Mouse (Mus musculus): ENCODE data around the gene Plk2. TPM values are rescaled to one million over a fixed set of nuclear protein-coding genes. Genes with fewer than 3 reads are reported as not detected.

The Plk2 gene
- total RNA-seq, 4 experiments from 2014 or later: 225 to 252 (median 238) TPM

- no peak for DNase-seq (ENCODE audit: low spot score in 2 of 2)
Observed at GRCm38 (mm10) chr13:110406152-110406551, 11.3 kb downstream of the Plk2 start.

DNA sequence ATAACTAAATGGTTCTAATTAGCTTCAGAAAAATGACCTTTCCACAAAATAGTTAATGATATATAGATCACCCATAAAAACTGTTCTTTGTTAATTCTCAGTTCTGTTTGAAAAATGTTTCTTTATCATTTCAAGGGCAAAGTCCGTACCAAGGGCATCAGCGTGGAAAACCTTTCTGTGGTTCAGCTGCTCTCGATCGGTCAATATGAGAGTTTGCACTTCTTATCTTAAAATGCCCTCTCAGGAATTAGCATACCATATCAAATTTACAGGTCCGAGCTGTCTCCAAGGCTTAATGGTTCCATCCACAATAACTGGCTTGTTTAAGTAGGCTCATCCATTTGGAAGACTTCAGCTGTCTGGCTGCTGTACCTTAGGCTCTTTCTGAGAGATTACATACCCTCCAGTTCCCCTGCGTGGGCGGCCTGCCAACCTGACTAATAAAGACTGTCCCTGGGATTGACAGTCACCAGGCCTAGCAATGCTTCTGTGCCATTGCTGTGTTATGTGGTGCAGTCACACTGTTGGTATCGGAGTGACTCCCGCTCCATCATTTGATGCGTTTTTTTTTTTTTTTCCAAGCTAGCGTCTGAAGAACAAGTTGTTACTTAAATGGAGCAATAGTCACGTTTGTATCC is 17.8 kb downstream of the Plk2 start:
- DNase-seq (ENCODE audit: low spot score in 2 of 2): no peak

- DNase-seq (ENCODE audit: low spot score in 2 of 2): no peak
Observed at GRCm38 (mm10) chr13:110418656-110419055, 23.8 kb downstream of the Plk2 start.

DNA sequence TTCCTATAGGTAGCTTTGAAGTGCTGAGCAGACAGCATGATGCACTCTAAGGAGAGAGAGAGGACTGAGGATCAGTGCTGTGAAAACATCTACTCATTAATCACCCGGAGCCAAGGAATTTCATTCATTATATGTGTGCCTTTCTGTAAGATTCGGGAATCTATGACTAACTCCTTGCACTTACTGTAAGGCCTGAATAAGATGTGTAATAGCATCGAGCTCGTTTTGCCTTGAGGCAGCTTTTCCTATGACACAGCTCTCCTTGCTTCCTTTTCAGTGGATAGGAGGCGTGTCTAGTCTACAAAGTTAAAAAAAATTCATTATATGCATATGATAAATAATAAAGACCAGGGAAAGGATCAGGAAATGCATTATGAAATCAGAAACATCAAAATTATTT is 24.8 kb downstream of the Plk2 start:
- no peak for DNase-seq (ENCODE audit: low spot score in 2 of 2)

DNA sequence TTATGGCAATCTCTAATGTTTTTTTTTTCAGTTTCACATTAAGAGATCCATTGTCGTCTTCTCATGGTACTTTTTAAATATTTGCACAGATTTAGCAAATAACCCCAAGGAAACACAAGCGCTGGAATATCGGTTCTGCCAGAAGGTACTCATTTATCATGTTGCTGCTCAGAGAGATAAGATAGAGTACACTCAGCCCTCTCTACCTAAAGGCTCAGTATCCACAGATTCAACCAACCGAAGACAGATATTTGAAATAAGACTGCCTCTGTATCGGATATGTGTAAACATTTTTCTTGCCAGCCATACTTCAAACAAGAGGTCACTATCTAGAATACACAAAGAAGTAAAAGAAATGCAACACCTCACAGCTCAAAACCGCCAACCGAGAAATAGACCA is 27.6 kb downstream of the Plk2 start:
- no peak for DNase-seq (ENCODE audit: low spot score in 2 of 2)

DNA sequence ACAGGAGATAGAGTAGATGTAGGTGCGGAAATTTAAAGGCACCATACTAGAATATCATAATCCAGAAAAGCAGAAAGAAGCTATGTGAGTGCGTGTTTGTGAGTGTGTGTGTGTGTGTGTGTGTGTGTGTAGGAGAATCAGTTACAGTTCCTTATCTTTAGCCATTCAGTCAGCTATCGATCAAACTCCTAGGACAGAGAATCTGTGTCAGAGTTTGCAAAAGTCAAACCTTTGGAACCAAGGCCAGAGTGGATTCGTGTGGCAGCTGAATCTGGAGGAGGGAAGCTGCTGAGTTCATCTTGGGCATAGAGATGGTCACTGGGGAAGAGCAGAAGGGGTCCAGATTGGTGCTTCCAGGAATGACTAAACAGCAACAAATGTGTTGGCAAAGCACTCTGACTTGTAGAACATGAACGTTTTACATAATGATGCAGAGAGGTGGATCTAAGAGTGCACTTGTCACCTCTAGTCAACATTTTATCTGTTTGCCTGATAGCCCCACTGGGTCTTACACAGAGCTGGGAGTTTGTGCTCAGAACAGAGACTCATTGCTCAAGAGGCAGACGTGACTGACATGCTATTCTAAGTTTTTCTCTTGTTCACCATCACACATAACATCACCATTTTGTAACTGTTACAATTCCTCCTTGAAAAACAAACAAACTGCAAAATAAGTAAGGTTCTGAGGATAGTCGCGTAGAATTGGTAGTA is 30.8 kb downstream of the Plk2 start:
- DNase-seq (ENCODE audit: low spot score in 2 of 2): no peak

DNA sequence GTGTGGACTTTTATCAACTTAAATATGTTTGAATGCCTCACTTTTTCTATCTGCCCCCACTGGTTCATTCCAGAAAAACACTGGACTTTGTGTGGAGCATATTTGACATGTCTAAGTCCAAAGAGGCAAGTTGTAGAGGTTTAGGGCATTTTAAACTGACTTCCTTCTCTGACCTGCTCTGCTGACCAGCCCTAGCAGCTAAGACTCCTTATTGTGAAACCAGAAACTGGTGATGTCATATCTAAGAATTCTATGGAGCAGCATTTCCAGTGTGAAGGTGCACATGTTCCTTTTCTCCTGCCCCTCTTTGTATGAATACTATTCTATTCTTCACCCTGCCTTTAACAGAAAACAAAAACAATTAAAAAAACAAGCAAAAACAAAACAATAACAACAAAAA is 36.5 kb downstream of the Plk2 start:
- DNase-seq (ENCODE audit: low spot score in 2 of 2): no peak

- DNase-seq (ENCODE audit: low spot score in 2 of 2): no peak
Observed at GRCm38 (mm10) chr13:110432062-110432566, 37.3 kb downstream of the Plk2 start.

- DNase-seq (ENCODE audit: low spot score in 2 of 2): no peak
Observed at GRCm38 (mm10) chr13:110432613-110433012, 37.8 kb downstream of the Plk2 start.

DNA sequence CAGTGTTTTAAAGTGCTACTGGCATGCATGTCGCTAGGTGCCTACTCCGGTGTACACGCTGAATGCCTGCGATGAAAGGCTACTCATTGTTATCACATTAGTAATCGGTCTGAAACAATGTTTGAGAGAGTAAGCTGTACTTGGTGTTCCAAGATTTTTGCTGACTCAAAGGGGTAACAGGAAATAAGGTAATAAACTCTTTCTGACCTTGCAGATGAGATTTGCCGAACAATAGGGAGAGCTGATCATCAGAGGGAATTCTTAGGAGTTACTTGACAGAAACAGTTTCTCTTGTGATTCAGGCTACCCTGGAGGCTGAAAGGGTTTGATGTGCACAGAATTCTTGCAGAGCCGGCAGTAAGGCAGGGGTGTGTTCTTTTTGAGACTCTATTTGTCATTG is 41.8 kb downstream of the Plk2 start:
- DNase-seq (ENCODE audit: low spot score in 2 of 2): no peak

- DNase-seq (ENCODE audit: low spot score in 2 of 2): peak in 1 of 2 experiments; percentile 20
Observed at GRCm38 (mm10) chr13:110438624-110439023, 43.8 kb downstream of the Plk2 start.

- DNase-seq (ENCODE audit: low spot score in 2 of 2): no peak
Observed at GRCm38 (mm10) chr13:110444335-110444734, 49.5 kb downstream of the Plk2 start.

DNA sequence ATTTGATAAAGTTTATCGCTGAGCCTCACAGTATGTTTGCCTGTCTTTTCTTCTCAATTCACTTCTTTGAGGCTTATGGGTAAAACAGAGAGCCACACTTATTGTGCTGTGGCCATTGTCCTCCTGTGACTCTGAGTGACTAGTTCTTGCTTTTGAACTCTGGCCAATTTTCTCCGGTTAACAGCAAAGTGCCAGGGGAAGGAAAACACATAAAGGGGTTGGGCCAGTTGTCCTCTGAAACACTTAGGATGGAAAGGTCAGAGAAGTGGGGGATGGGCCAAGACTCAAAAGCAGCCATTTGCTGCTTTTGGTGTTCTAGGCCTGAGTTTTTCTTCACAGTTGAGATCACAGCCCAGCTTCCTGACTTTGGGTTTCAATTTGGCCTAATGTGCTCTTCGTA is 50.0 kb downstream of the Plk2 start:
- DNase-seq (ENCODE audit: low spot score in 2 of 2): no peak

DNA sequence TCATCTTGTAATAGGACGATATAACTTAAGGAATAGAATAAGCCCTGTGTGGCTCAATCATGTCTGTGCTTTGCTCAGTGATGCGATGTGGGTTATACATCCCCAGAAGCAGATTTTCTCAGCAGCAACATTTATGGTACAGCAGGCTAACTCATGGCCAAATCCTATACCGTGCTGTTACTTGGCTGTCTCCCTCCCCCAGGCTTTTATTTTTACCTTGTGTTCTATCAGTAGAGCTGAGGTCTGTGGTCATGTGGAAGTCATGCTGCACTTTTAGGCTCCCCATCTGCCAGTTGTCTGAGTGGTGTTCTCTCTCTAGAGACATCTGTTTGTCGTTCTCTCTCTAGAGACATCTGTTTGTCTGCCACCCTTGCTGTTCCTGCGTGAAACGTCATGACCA is 51.6 kb downstream of the Plk2 start:
- DNase-seq (ENCODE audit: low spot score in 2 of 2): peak in 1 of 2 experiments; percentile 63

DNA sequence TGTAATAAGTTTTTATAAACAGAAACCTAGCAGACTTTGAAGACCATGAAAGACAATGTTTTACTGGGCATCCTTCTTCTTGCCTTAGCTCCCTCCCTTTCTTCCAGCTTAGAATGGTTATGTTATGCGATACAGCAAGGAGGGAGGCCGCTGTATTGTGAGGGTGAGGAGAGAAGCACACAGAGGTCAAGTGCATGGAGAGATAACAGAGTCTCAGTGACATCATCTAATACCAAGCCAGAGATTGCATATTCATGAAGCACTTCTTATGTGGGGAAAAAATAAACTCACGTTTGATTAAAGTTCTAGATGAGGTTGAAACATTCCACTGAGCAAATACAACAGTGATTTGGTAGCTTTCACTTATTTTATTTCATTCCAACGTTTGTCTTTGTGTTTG is 55.2 kb downstream of the Plk2 start:
- DNase-seq (ENCODE audit: low spot score in 2 of 2): no peak

Other genes with a start within 250 kb of the Plk2 start
- 100 to 1,000 TPM; 159 to 189 (median 175) TPM for gene Rab3c, start 114.0 kb upstream of the Plk2 start, total RNA-seq (2022)
- under 1 TPM in 1 of 4 experiments, not detected in 3; 0.41 TPM for gene Gapt, start 37.8 kb upstream of the Plk2 start, total RNA-seq (2022)

Data from left cerebral cortex, adult 8-10 months (tissue).